Mouse (Mus musculus): ENCODE measurements around the gene Nol10. TPM values are rescaled to one million over a fixed set of nuclear protein-coding genes. Genes with fewer than 3 reads are reported as not detected.

Nol10 gene
- polyA plus RNA-seq, 1 experiment: 3.3 TPM

DNA sequence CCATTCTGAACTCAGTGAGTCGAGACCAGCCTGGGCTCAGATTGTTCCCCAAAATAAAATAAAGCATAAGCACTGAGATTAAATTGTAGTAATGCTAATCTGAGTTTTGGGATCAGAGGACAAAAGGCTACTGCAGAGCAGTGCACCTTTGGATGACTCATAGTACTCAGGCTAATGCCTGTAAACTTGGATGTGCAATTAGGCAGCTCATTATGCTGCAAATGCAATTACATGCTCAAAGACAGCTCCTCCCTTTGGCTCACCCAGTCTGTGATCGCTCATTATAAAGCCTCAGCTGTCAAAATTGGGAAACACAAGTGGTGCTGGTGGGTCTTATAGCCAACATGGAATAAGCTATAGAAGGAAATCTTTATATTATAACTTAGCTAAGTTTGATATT, 48.9 kb downstream of the Nol10 start:
- Histone ChIP-seq H3K27me3 (replicated peaks) (no peaks in the 10 kb centered on the region), H3K9me3 (no peaks in the 10 kb centered on the region), H3K4me1 (peaks cover 2% of the 10 kb centered on the region; the same call in 1 of the 2 replicates), H3K36me3 (replicated peaks; ENCODE audit: low read length) (peaks cover 67% of the 10 kb centered on the region), H3K4me3 (replicated peaks) (no peak overlapping the region)
- no peak for TF ChIP-seq FLI1 (IDR thresholded peaks at IDR 0.05; ENCODE audit: low read length)

DNA sequence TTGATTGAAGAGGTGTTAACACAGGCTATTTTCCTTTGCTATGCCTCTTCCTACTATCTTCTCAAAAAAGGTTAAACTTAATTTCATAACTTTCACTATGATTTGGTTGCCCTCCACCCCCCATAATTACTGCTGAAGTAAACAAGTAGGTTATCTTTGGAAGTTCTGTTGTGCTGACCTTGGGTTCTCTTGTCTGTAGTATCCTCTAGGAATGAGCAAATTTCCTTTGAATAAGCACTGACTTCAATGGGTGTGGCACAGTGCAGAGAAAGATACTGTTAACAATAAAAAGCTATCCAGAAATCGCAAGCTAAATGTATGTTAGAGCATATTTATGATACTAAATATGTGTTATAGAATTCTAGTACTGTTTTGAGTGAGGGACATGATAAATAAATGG, 53.2 kb downstream of the Nol10 start:
- H3K9me3 ChIP-seq: no peaks in the 10 kb centered on the region
- H3K4me1 ChIP-seq: no peaks in the 10 kb centered on the region
- H3K27me3 ChIP-seq (replicated peaks): no peaks in the 10 kb centered on the region
- TF ChIP-seq FLI1 (IDR thresholded peaks at IDR 0.05; ENCODE audit: low read length) (no peak), GATA1 (IDR thresholded peaks at IDR 0.05; ENCODE audit: borderline replicate concordance, low read length) (no peak)
- H3K36me3 ChIP-seq (replicated peaks; ENCODE audit: low read length): peaks cover 77% of the 10 kb centered on the region
- no peak overlapping the region for H3K4me3 ChIP-seq (replicated peaks)

GRCm38 (mm10) chr12:17402116-17402515, 53.9 kb downstream of the Nol10 start:
- no peaks in the 10 kb centered on the region for H3K27me3 ChIP-seq (replicated peaks)
- H3K36me3 ChIP-seq (replicated peaks; ENCODE audit: low read length): peaks cover 82% of the 10 kb centered on the region
- H3K4me1 ChIP-seq: no peaks in the 10 kb centered on the region
- H3K4me3 ChIP-seq (replicated peaks): no peak overlapping the region
- no peak for TF ChIP-seq GATA1 (IDR thresholded peaks at IDR 0.05; ENCODE audit: borderline replicate concordance, low read length)
- TF ChIP-seq FLI1 (IDR thresholded peaks at IDR 0.05; ENCODE audit: low read length): no peak
- H3K9me3 ChIP-seq: no peaks in the 10 kb centered on the region

DNA sequence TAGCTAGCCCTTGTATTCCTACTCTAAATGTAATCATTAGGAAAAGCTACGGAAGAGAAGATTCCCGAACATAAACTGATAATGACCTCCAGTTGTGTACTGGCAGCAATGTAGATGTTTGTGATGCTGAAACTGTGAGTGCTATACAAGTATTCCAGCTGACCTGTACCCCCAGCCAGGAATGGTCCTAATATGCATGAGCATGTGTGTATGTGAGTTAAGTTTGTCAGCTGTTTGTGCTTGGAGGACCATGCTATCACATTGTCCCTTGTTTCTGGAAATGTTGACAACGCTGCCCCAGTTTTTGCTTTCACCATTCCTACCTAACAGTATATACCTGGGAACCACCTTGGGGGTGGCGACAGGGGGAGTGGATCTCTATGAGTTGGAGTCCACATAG, 55.7 kb downstream of the Nol10 start:
- no peak for TF ChIP-seq GATA1 (IDR thresholded peaks at IDR 0.05; ENCODE audit: borderline replicate concordance, low read length)
- TF ChIP-seq FLI1 (IDR thresholded peaks at IDR 0.05; ENCODE audit: low read length): no peak
- Histone ChIP-seq H3K27me3 (replicated peaks) (no peaks in the 10 kb centered on the region), H3K4me1 (no peaks in the 10 kb centered on the region), H3K4me3 (replicated peaks) (no peak overlapping the region), H3K9me3 (no peaks in the 10 kb centered on the region), H3K36me3 (replicated peaks; ENCODE audit: low read length) (peaks cover 92% of the 10 kb centered on the region)

DNA sequence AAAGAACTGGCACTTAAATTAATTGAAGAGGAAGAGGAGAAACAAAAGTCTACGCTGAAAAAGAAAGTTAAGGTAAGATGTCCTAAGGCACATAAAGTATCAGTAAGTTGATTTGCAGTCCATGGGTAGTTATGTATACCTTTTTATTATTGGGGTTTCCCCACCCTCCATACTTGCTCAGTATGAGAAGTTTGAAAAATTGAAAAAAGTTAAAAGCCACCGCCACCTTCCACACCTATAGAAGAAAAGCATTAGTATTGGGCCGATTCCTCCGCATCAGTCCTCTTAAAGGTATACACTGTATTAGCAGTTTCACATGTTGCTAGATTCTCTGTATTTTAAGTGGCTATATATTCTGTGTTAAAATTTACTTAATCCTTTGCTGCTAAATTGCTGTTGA, 58.6 kb downstream of the Nol10 start:
- no peak for TF ChIP-seq FLI1 (IDR thresholded peaks at IDR 0.05; ENCODE audit: low read length)
- TF ChIP-seq GATA1 (IDR thresholded peaks at IDR 0.05; ENCODE audit: borderline replicate concordance, low read length): no peak

GRCm38 (mm10) chr12:17408312-17408711, 60.1 kb downstream of the Nol10 start:
- Histone ChIP-seq H3K4me3 (replicated peaks) (no peak overlapping the region), H3K27me3 (replicated peaks) (no peaks in the 10 kb centered on the region), H3K9me3 (no peaks in the 10 kb centered on the region), H3K36me3 (replicated peaks; ENCODE audit: low read length) (peaks cover 89% of the 10 kb centered on the region), H3K4me1 (peaks cover 24% of the 10 kb centered on the region)
- TF ChIP-seq FLI1 (IDR thresholded peaks at IDR 0.05; ENCODE audit: low read length) (no peak), GATA1 (IDR thresholded peaks at IDR 0.05; ENCODE audit: borderline replicate concordance, low read length) (no peak)

More for the DNA sequence above, 58.6 kb downstream of the Nol10 start:
- Histone ChIP-seq H3K4me1 (peaks cover 19% of the 10 kb centered on the region), H3K36me3 (replicated peaks; ENCODE audit: low read length) (peaks cover 93% of the 10 kb centered on the region), H3K27me3 (replicated peaks) (no peaks in the 10 kb centered on the region), H3K4me3 (replicated peaks) (no peak overlapping the region), H3K9me3 (no peaks in the 10 kb centered on the region)

- TF ChIP-seq FLI1 (IDR thresholded peaks at IDR 0.05; ENCODE audit: low read length) (no peak), GATA1 (IDR thresholded peaks at IDR 0.05; ENCODE audit: borderline replicate concordance, low read length) (no peak)
- no peak overlapping the region for H3K4me3 ChIP-seq (replicated peaks)
- peaks cover 24% of the 10 kb centered on the region for H3K4me1 ChIP-seq
- no peaks in the 10 kb centered on the region for H3K9me3 ChIP-seq
- H3K36me3 ChIP-seq (replicated peaks; ENCODE audit: low read length): peaks cover 76% of the 10 kb centered on the region
- H3K27me3 ChIP-seq (replicated peaks): no peaks in the 10 kb centered on the region
These were observed 63.0 kb downstream of the Nol10 start for GRCm38 (mm10) chr12:17411242-17411641.

GRCm38 (mm10) chr12:17411797-17412526, 63.7 kb downstream of the Nol10 start:
- no peaks in the 10 kb centered on the region for H3K9me3 ChIP-seq
- H3K4me3 ChIP-seq (replicated peaks): no peak overlapping the region
- TF ChIP-seq GATA1 (IDR thresholded peaks at IDR 0.05; ENCODE audit: borderline replicate concordance, low read length): no peak
- TF ChIP-seq FLI1 (IDR thresholded peaks at IDR 0.05; ENCODE audit: low read length): no peak
- peaks cover 24% of the 10 kb centered on the region for H3K4me1 ChIP-seq
- peaks cover 76% of the 10 kb centered on the region for H3K36me3 ChIP-seq (replicated peaks; ENCODE audit: low read length)
- no peaks in the 10 kb centered on the region for H3K27me3 ChIP-seq (replicated peaks)

- no peak for TF ChIP-seq FLI1 (IDR thresholded peaks at IDR 0.05; ENCODE audit: low read length)
- TF ChIP-seq GATA1 (IDR thresholded peaks at IDR 0.05; ENCODE audit: borderline replicate concordance, low read length): no peak
- peaks cover 23% of the 10 kb centered on the region for H3K4me1 ChIP-seq
- no peaks in the 10 kb centered on the region for H3K9me3 ChIP-seq
- H3K27me3 ChIP-seq (replicated peaks): no peaks in the 10 kb centered on the region
- peaks cover 75% of the 10 kb centered on the region for H3K36me3 ChIP-seq (replicated peaks; ENCODE audit: low read length)
- H3K4me3 ChIP-seq (replicated peaks): no peak overlapping the region
These were observed 66.5 kb downstream of the Nol10 start for GRCm38 (mm10) chr12:17414734-17415133.

- H3K36me3 ChIP-seq (replicated peaks; ENCODE audit: low read length): peaks cover 90% of the 10 kb centered on the region
- no peak overlapping the region for H3K4me3 ChIP-seq (replicated peaks)
- no peaks in the 10 kb centered on the region for H3K9me3 ChIP-seq
- TF ChIP-seq GATA1 (IDR thresholded peaks at IDR 0.05; ENCODE audit: borderline replicate concordance, low read length) (no peak), FLI1 (IDR thresholded peaks at IDR 0.05; ENCODE audit: low read length) (no peak)
- H3K4me1 ChIP-seq: no peaks in the 10 kb centered on the region
- H3K27me3 ChIP-seq (replicated peaks): no peaks in the 10 kb centered on the region
These were observed 72.0 kb downstream of the Nol10 start for GRCm38 (mm10) chr12:17420168-17420810.

All from megakaryocyte, embryonic 14.5 days (primary cell).